Mouse (Mus musculus) cortical plate, adult 2 months (tissue): ENCODE data around the gene Galnt9.

Experiments
- CTCF ChIP-seq: fragments of 200-500 bp; IDR thresholded peaks from 2 replicates; pipeline ENCODE4 v1.5.1; 2011; ENCODE audit warnings: mild to moderate bottlenecking, control low read depth, low read length; ENCODE audit not compliant: insufficient read depth; ENCODE audit errors: extremely low read depth
- POLR2A ChIP-seq: fragments of 200-500 bp; IDR thresholded peaks from 2 replicates; pipeline ENCODE4 v1.6.1; 2011; ENCODE audit warnings: mild to moderate bottlenecking, low read length, control low read depth; ENCODE audit not compliant: insufficient read depth; ENCODE audit errors: extremely low read depth

DNA sequence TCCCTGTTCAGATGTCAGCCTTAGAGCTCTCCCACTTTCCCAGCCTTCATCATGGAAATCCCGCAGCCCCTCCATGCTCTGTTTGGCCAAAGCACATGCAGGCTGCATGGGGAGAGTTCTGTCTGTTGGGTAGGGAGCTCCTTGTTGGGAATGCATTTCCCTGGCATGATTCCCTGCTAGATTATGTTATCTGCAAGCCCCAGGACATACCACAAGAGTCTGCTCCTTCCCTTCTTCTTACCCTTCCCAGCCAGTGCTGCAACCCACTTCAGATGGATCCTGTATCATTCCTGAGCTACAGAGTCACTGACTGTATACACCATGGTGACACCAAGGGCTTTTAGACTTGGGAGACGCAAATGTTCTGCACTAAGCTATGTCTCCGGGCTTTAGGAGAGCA, 65.3 kb downstream of the Galnt9 start:
- TF ChIP-seq POLR2A (no peak), CTCF (no peak)
